Mouse (Mus musculus) lung, postnatal 0 days (tissue): Measurements from ENCODE around the gene Fry. TPM values are rescaled to one million over a fixed set of nuclear protein-coding genes. Genes with fewer than 3 reads are reported as not detected.

Experiments used
- ATAC-seq: fragments of 200-750 bp; cut with Nextera tagmentation; 2 replicates; pipeline ENCODE4 v1.8.0; 2017; ENCODE audit warnings: moderate library complexity
- DNase-seq: peaks from one replicate; pipeline ENCODE4 v3.0.0-alpha.2; 2016; ENCODE audit warnings: low spot score
- H3K27ac ChIP-seq: fragments of 300-500 bp; sonication (generic); 2 replicates; pipeline ENCODE4 v1.5.1; 2014; ENCODE audit warnings: antibody characterized with exemption, mild to moderate bottlenecking, low read length, mixed read lengths
- H3K27me3 ChIP-seq: fragments of 300-500 bp; sonication (generic); replicated peaks from 2 replicates; pipeline ENCODE4 v1.6.1; 2014; ENCODE audit warnings: low read length, mixed read lengths; ENCODE audit not compliant: insufficient read depth
- H3K36me3 ChIP-seq: fragments of 300-500 bp; sonication (generic); 2 replicates; pipeline ENCODE4 v1.6.1; 2014; ENCODE audit warnings: low read length, mixed read lengths; ENCODE audit not compliant: insufficient read depth
- H3K4me1 ChIP-seq: fragments of 300-500 bp; sonication (generic); 2 replicates; pipeline ENCODE4 v1.6.1; 2014; ENCODE audit warnings: antibody characterized with exemption, low read depth, low read length, mixed read lengths; ENCODE audit not compliant: insufficient read depth
- H3K4me2 ChIP-seq: fragments of 300-500 bp; sonication (generic); replicated peaks from 2 replicates; pipeline ENCODE4 v1.6.1; 2014; ENCODE audit warnings: low read depth, mild to moderate bottlenecking, low read length, moderate library complexity, mixed read lengths
- H3K4me3 ChIP-seq: fragments of 300-500 bp; sonication (generic); 2 replicates; pipeline ENCODE4 v1.5.1; 2014; ENCODE audit warnings: low read depth, low read length
- H3K9ac ChIP-seq: fragments of 300-500 bp; sonication (generic); replicated peaks from 2 replicates; pipeline ENCODE4 v1.6.1; 2014; ENCODE audit warnings: low read depth, mild to moderate bottlenecking
- H3K9me3 ChIP-seq: fragments of 300-500 bp; sonication (generic); 2 replicates; pipeline ENCODE4 v1.6.1; 2016; ENCODE audit warnings: low read length, mixed read lengths
- CTCF ChIP-seq: IDR thresholded peaks from 2 replicates; pipeline ENCODE4 v1.5.1; 2016; ENCODE audit warnings: antibody characterized with exemption, mild to moderate bottlenecking
- EP300 ChIP-seq: IDR thresholded peaks from 2 replicates; pipeline ENCODE4 v1.6.1; 2016; ENCODE audit warnings: antibody characterized with exemption, mild to moderate bottlenecking, control low read depth
- WGBS: fragments of 180-500 bp; shearing (Covaris S2); extraction: QIAGEN DNeasy Blood & Tissue Kit; methylation state at CpG from one replicate; pipeline ENCODE4 v1.1.7; 2014; 5-methylcytosine and 5-hydroxymethylcytosine counted together
- polyA plus RNA-seq: library from polyadenylated mRNA; unstranded; fragments of >200 nt; fragmentation: Nextera tagmentation; extraction: Ambion mirVana; gene quantifications from 2 replicates; pipeline ENCODE4 v1.2.1, GENCODE M21; 2015

Gene Fry
- polyA plus RNA-seq, 1 experiment from 2014 or later: 20.8 TPM

GRCm38 (mm10) chr5:150173869-150174268 is 55.4 kb downstream of the Fry start:
- DNase-seq (peak; percentile 41), ATAC-seq (no peak; the same call in 1 of the 2 replicates)
- TF ChIP-seq EP300 (no peak), CTCF (no peak)
- Histone ChIP-seq H3K4me3 (no peak overlapping the region), H3K36me3 (no peaks in the 10 kb centered on the region), H3K9me3 (peaks cover 4% of the 10 kb centered on the region; the same call in 1 of the 2 replicates), H3K4me1 (no peaks in the 10 kb centered on the region), H3K27me3 (no peaks in the 10 kb centered on the region), H3K27ac (no peak overlapping the region), H3K4me2 (no peak overlapping the region), H3K9ac (no peak overlapping the region)
- 41% methylated on average over 6 of the region's 6 CpGs for WGBS

GRCm38 (mm10) chr5:150174950-150175349 is 56.5 kb downstream of the Fry start:
- Histone ChIP-seq H3K27me3 (no peaks in the 10 kb centered on the region), H3K9me3 (peaks cover 4% of the 10 kb centered on the region; the same call in 1 of the 2 replicates), H3K27ac (no peak overlapping the region), H3K9ac (no peak overlapping the region), H3K4me1 (no peaks in the 10 kb centered on the region), H3K4me3 (no peak overlapping the region), H3K36me3 (no peaks in the 10 kb centered on the region), H3K4me2 (no peak overlapping the region)
- ATAC-seq: no peak
- DNase-seq: no peak
- peak; percentile 18; the same call in 1 of the 2 replicates for TF ChIP-seq CTCF
- no peak for TF ChIP-seq EP300

- H3K27ac ChIP-seq: no peak overlapping the region
- no peak for TF ChIP-seq CTCF
- no peak for TF ChIP-seq EP300
- no peaks in the 10 kb centered on the region for H3K27me3 ChIP-seq
- no peaks in the 10 kb centered on the region for H3K36me3 ChIP-seq
- no peak overlapping the region for H3K4me2 ChIP-seq
- H3K9ac ChIP-seq: no peak overlapping the region
- no peak overlapping the region for H3K4me3 ChIP-seq
- H3K9me3 ChIP-seq: peaks cover 4% of the 10 kb centered on the region; the same call in 1 of the 2 replicates
- DNase-seq: peak; percentile 43
- H3K4me1 ChIP-seq: no peaks in the 10 kb centered on the region
- 56% methylated on average over 13 of the region's 13 CpGs for WGBS
- ATAC-seq: peak; percentile 28; the same call in 1 of the 2 replicates
Measured at GRCm38 (mm10) chr5:150176251-150177015, 58.0 kb downstream of the Fry start.

- H3K36me3 ChIP-seq: no peaks in the 10 kb centered on the region
- no peaks in the 10 kb centered on the region for H3K4me1 ChIP-seq
- H3K9me3 ChIP-seq: peaks cover 4% of the 10 kb centered on the region; the same call in 1 of the 2 replicates
- H3K9ac ChIP-seq: no peak overlapping the region
- DNase-seq: no peak
- H3K27ac ChIP-seq: no peak overlapping the region
- no peak overlapping the region for H3K4me3 ChIP-seq
- WGBS: 93% methylated on average over 1 of the region's 1 CpGs
- TF ChIP-seq CTCF (no peak), EP300 (no peak)
- no peaks in the 10 kb centered on the region for H3K27me3 ChIP-seq
- no peak overlapping the region for H3K4me2 ChIP-seq
- no peak for ATAC-seq
Measured at GRCm38 (mm10) chr5:150177757-150178156, 59.3 kb downstream of the Fry start.

GRCm38 (mm10) chr5:150178194-150178801 is 59.9 kb downstream of the Fry start:
- WGBS: 81% methylated on average over 2 of the region's 2 CpGs

GRCm38 (mm10) chr5:150180985-150181607 is 62.7 kb downstream of the Fry start:
- no peak overlapping the region for H3K27ac ChIP-seq
- WGBS: 70% methylated on average over 1 of the region's 1 CpGs
- ATAC-seq: no peak

More at GRCm38 (mm10) chr5:150178194-150178801, 59.9 kb downstream of the Fry start:
- no peaks in the 10 kb centered on the region for H3K27me3 ChIP-seq
- H3K4me1 ChIP-seq: no peaks in the 10 kb centered on the region
- ATAC-seq (peak; percentile 25; the same call in 1 of the 2 replicates), DNase-seq (no peak)
- H3K9ac ChIP-seq: no peak overlapping the region
- no peak overlapping the region for H3K27ac ChIP-seq
- no peak overlapping the region for H3K4me3 ChIP-seq
- peaks cover 4% of the 10 kb centered on the region; the same call in 1 of the 2 replicates for H3K9me3 ChIP-seq
- no peak for TF ChIP-seq CTCF
- TF ChIP-seq EP300: no peak
- no peak overlapping the region for H3K4me2 ChIP-seq
- H3K36me3 ChIP-seq: no peaks in the 10 kb centered on the region

More at GRCm38 (mm10) chr5:150180985-150181607, 62.7 kb downstream of the Fry start:
- Histone ChIP-seq H3K4me1 (no peaks in the 10 kb centered on the region), H3K4me2 (no peak overlapping the region), H3K27me3 (no peaks in the 10 kb centered on the region), H3K9ac (no peak overlapping the region), H3K9me3 (no peaks in the 10 kb centered on the region), H3K4me3 (no peak overlapping the region), H3K36me3 (no peaks in the 10 kb centered on the region)
- no peak for DNase-seq
- no peak for TF ChIP-seq CTCF
